Mouse (Mus musculus) heart, embryonic 10.5 days (tissue): ENCODE data around the gene Scyl1. TPM values are rescaled to one million over a fixed set of nuclear protein-coding genes. Genes with fewer than 3 reads are reported as not detected.
"Not testable (repeated sequence)": the region's sequence is repeated elsewhere in the genome, so short reads cannot be mapped to it uniquely, and the experiment has no call there.

Experiments
- DNase-seq: peaks from one replicate; pipeline ENCODE4 v3.0.0-alpha.2; 2017; ENCODE audit warnings: low spot score
- H3K27ac ChIP-seq: fragments of 300-500 bp; sonication (generic); 2 replicates; pipeline ENCODE4 v1.5.1; 2016; ENCODE audit warnings: mild to moderate bottlenecking
- H3K27me3 ChIP-seq: fragments of 300-500 bp; sonication (generic); 2 replicates; pipeline ENCODE4 v1.6.1; 2016; ENCODE audit warnings: mild to moderate bottlenecking; ENCODE audit not compliant: poor library complexity, insufficient read depth, severe bottlenecking
- H3K36me3 ChIP-seq: fragments of 300-500 bp; sonication (generic); 2 replicates; pipeline ENCODE4 v1.6.1; 2016; ENCODE audit warnings: mild to moderate bottlenecking, moderate library complexity
- H3K4me1 ChIP-seq: fragments of 300-500 bp; sonication (generic); 2 replicates; pipeline ENCODE4 v1.6.1; 2016; ENCODE audit warnings: mild to moderate bottlenecking
- H3K4me3 ChIP-seq: fragments of 300-500 bp; sonication (generic); 2 replicates; pipeline ENCODE4 v1.5.1; 2016; ENCODE audit warnings: mild to moderate bottlenecking, moderate library complexity
- H3K9me3 ChIP-seq: fragments of 300-500 bp; sonication (generic); 2 replicates; pipeline ENCODE4 v1.6.1; 2016; ENCODE audit warnings: mild to moderate bottlenecking, moderate library complexity
- WGBS: fragments of 180-500 bp; shearing (Covaris S2); methylation state at CpG from one replicate; pipeline ENCODE4 v1.1.7; 2016; 5-methylcytosine and 5-hydroxymethylcytosine counted together
- polyA plus RNA-seq: library from polyadenylated mRNA; unstranded; fragments of >200 nt; fragmentation: Nextera tagmentation; extraction: Ambion mirVana; gene quantifications from 2 replicates; pipeline ENCODE4 v1.2.1, GENCODE M21; 2016

The Scyl1 gene
- polyA plus RNA-seq, 1 experiment from 2014 or later, result 74.4 TPM

GRCm38 (mm10) chr19:5800632-5801431, 29.6 kb upstream of the Scyl1 start:
- Histone ChIP-seq H3K27ac (peak overlapping the region; percentile 100), H3K27me3 (no peaks in the 10 kb centered on the region), H3K4me1 (peaks cover 45% of the 10 kb centered on the region), H3K9me3 (no peaks in the 10 kb centered on the region), H3K4me3 (peak overlapping the region; percentile 86), H3K36me3 (peaks cover 49% of the 10 kb centered on the region)
- DNase-seq, result no peak
- 0% methylated on average over 19 of the region's 19 CpGs for WGBS

- Histone ChIP-seq H3K36me3 (peaks cover 54% of the 10 kb centered on the region), H3K27me3 (no peaks in the 10 kb centered on the region), H3K4me3 (peak overlapping the region; percentile 86), H3K4me1 (peaks cover 42% of the 10 kb centered on the region), H3K27ac (peak overlapping the region; percentile 100), H3K9me3 (no peaks in the 10 kb centered on the region)
- no peak for DNase-seq
- 1% methylated on average over 2 of the region's 2 CpGs for WGBS
Measured at GRCm38 (mm10) chr19:5800350-5800631, 29.1 kb upstream of the Scyl1 start.

GRCm38 (mm10) chr19:5799566-5800349, 28.5 kb upstream of the Scyl1 start:
- Histone ChIP-seq H3K4me1 (peaks cover 37% of the 10 kb centered on the region), H3K4me3 (peak overlapping the region; percentile 86), H3K27me3 (no peaks in the 10 kb centered on the region), H3K9me3 (no peaks in the 10 kb centered on the region), H3K27ac (peak overlapping the region; percentile 100), H3K36me3 (peaks cover 59% of the 10 kb centered on the region)
- peak; percentile 74 for DNase-seq
- WGBS, result 1% methylated on average over 10 of the region's 10 CpGs

- Histone ChIP-seq H3K9me3 (no peaks in the 10 kb centered on the region), H3K27ac (peak overlapping the region; percentile 100), H3K4me1 (peaks cover 31% of the 10 kb centered on the region), H3K27me3 (no peaks in the 10 kb centered on the region), H3K4me3 (peak overlapping the region; percentile 86), H3K36me3 (peaks cover 62% of the 10 kb centered on the region)
- WGBS, result 4% methylated on average over 7 of the region's 7 CpGs
- DNase-seq, result peak; percentile 77
Measured at GRCm38 (mm10) chr19:5798700-5799479, 27.7 kb upstream of the Scyl1 start.

- Histone ChIP-seq H3K4me1 (peaks cover 19% of the 10 kb centered on the region), H3K27ac (peak overlapping the region; percentile 100), H3K36me3 (peaks cover 62% of the 10 kb centered on the region), H3K9me3 (no peaks in the 10 kb centered on the region), H3K27me3 (no peaks in the 10 kb centered on the region), H3K4me3 (peak overlapping the region; percentile 86)
- DNase-seq, result peak; percentile 73
- WGBS, result 38% methylated on average over 7 of the region's 7 CpGs
Measured at GRCm38 (mm10) chr19:5797381-5798111, 26.3 kb upstream of the Scyl1 start.

GRCm38 (mm10) chr19:5796573-5797111, 25.4 kb upstream of the Scyl1 start:
- Histone ChIP-seq H3K27ac (peak overlapping the region; percentile 29; the same call in 1 of the 2 replicates), H3K9me3 (no peaks in the 10 kb centered on the region), H3K36me3 (peaks cover 62% of the 10 kb centered on the region), H3K4me1 (peaks cover 19% of the 10 kb centered on the region), H3K4me3 (peak overlapping the region; percentile 86), H3K27me3 (no peaks in the 10 kb centered on the region)
- WGBS, result 74% methylated on average over 7 of the region's 7 CpGs
- DNase-seq, result peak; percentile 73

- peaks cover 62% of the 10 kb centered on the region for H3K36me3 ChIP-seq
- no peaks in the 10 kb centered on the region for H3K27me3 ChIP-seq
- H3K4me3 ChIP-seq, result peak overlapping the region; percentile 86
- H3K27ac ChIP-seq, result peak overlapping the region; percentile 38; the same call in 1 of the 2 replicates
- WGBS, result 73% methylated on average over 11 of the region's 11 CpGs
- DNase-seq, result no peak
- H3K4me1 ChIP-seq, result peaks cover 19% of the 10 kb centered on the region
- H3K9me3 ChIP-seq, result no peaks in the 10 kb centered on the region
Measured at GRCm38 (mm10) chr19:5795668-5796572, 24.7 kb upstream of the Scyl1 start.

- Histone ChIP-seq H3K27ac (peak overlapping the region; percentile 38; the same call in 1 of the 2 replicates), H3K27me3 (no peaks in the 10 kb centered on the region), H3K36me3 (peaks cover 54% of the 10 kb centered on the region), H3K4me1 (peaks cover 19% of the 10 kb centered on the region), H3K4me3 (peak overlapping the region; percentile 86; the same call in 1 of the 2 replicates), H3K9me3 (no peaks in the 10 kb centered on the region)
- WGBS, result 45% methylated on average over 5 of the region's 5 CpGs
- DNase-seq, result peak; percentile 79
Measured at GRCm38 (mm10) chr19:5794771-5795576, 23.8 kb upstream of the Scyl1 start.

- H3K9me3 ChIP-seq, H3K27me3 ChIP-seq: not testable (repeated sequence)
- H3K27ac ChIP-seq, result peak overlapping the region; percentile 49; the same call in 1 of the 2 replicates
- WGBS, result 27% methylated on average over 7 of the region's 7 CpGs
- peaks cover 19% of the 10 kb centered on the region for H3K4me1 ChIP-seq
- DNase-seq, result peak; percentile 76
- peaks cover 47% of the 10 kb centered on the region for H3K36me3 ChIP-seq
- H3K4me3 ChIP-seq, result peak overlapping the region; percentile 1; the same call in 1 of the 2 replicates
Measured at GRCm38 (mm10) chr19:5793917-5794770, 22.9 kb upstream of the Scyl1 start.

- H3K4me3 ChIP-seq, result no peak overlapping the region
- DNase-seq, result peak; percentile 80
- 3% methylated on average over 2 of the region's 2 CpGs for WGBS
Measured at GRCm38 (mm10) chr19:5793116-5793515, 21.9 kb upstream of the Scyl1 start.

More at GRCm38 (mm10) chr19:5793116-5793515, 21.9 kb upstream of the Scyl1 start:
- H3K36me3 ChIP-seq, result peaks cover 36% of the 10 kb centered on the region
- H3K27ac ChIP-seq, result no peak overlapping the region
- H3K4me1 ChIP-seq, result peaks cover 20% of the 10 kb centered on the region
- H3K27me3 ChIP-seq, result no peaks in the 10 kb centered on the region
- no peaks in the 10 kb centered on the region for H3K9me3 ChIP-seq
